Mouse (Mus musculus) natural killer cell, adult 2 months (primary cell): ENCODE measurements around the gene Lrrc52.

ENCODE experiments used
- DNase-seq, 2 experiments: peaks; one replicate each; pipeline ENCODE4 v3.0.0; 2022; ENCODE audit warnings: low spot score in 2 of 2

The Lrrc52 gene

DNA sequence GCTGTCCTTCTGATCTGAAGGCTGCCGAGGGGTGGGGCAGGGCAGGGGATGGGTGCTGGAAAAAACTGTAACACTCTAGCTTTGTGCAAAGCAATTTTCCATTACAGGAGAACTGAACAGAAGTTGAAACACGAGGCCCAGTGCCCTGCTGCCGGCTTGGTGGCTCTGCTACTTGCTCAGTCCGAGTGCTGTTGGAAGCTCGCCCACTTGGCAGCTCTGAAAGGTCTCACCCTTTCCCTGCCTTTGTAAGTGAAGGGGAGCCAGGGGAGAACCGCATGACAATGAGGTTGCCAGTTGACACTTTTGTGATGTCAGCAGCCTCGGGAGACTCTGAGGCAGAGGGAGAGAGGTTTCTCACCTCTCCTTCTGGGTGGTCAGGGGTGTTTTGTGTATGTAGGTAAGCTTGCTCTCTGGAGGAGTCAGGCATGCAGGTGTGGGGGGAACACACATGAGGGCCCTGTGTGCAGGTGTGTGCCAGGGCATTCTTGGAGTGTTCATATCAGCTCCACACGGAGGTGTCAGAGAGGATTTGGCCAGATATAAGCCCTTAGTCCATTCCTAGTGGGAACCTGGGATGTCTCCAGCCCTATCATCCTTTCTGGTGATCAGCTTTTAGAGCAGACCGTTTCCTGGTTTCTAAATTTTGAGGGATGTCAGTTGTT is at the start of gene Lrrc52:
Gene Lrrc52, minus strand, starts transcription at position 16 of the 662 bp plus-strand sequence.
- DNase-seq = no peak

DNA sequence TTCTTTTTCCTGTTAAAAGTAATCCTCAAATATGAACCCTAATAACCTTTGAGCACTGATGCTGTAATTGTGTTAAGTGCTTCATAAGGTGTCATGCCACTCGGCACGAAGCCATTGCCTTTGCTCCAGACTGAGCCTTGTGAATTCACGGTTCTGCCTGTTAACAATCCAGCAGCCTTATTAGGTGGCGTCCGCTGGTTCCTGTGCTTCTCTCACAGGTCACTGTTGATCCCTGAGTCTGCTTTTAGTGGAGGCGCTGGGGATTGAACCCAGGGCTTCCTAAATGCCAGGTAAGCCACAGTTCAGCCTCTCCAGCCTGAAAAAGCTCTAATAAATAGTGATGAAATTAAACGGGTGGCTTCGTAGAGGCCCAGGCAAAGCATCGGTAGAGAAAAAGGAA is 45.0 kb upstream of the Lrrc52 start:
- no peak for DNase-seq

GRCm38 (mm10) chr1:167506048-167506447 is 39.5 kb upstream of the Lrrc52 start:
- DNase-seq = no peak

- no peak for DNase-seq
These were observed 38.8 kb upstream of the Lrrc52 start for GRCm38 (mm10) chr1:167505427-167505826.

DNA sequence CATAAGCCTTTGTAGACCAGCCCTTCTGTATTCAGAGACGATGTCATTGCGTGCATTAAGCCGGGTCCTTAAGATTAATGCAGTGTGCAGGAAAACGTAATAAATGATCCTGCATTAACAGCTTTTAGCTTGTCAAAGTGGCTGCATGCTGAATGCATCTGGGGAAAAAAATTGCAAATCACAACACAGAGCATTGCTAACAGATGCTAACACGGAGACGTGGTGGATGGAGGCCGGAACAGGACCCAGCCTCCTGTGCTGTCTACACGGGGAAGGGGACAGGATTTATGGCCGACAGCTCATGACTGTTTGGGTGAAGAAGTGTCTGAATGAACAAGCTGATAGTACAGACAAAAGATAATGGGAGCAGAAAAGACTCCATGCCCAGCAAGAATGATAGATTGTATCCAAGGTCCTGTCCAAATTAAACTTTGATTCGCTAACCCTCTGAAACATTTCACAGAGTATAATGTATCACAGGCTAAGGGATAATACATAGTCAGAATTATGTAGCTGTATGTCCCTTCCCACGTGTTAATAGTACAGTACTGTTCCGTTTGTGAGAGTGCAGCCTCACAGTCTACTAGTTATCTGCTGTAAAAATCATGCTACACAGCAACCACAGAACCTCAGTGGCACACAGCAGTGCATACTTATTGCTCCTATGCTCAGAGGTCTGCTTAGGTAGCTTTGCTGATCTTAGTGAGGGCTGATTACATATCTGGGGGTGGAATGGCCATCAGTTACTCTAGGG is 32.7 kb upstream of the Lrrc52 start:
- no peak for DNase-seq

GRCm38 (mm10) chr1:167497991-167498390 is 31.4 kb upstream of the Lrrc52 start:
- DNase-seq = no peak

DNA sequence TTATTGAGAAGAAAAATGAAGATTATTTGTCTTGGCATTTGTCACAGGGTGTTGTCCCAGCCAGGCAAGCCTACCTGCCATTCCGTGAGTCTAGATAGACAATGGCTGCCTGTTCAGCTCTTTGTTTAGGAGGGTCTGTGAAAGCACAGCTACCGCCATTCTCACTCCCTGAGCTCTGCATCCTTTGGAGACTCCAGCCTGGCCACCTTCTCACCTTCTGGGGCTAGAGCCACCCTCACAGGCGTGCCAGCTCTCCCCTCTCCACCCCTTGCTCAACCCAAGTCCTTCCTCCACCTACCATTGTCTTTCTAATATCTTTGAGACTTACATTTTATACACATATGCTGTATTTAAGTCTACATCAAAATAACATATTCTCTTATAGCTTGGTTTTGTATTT is 31.0 kb upstream of the Lrrc52 start:
- no peak for DNase-seq

GRCm38 (mm10) chr1:167491501-167491900 is 24.9 kb upstream of the Lrrc52 start:
- DNase-seq = no peak

- no peak for DNase-seq
These were observed 21.4 kb upstream of the Lrrc52 start for GRCm38 (mm10) chr1:167487933-167488332.

GRCm38 (mm10) chr1:167486959-167487680 is 20.5 kb upstream of the Lrrc52 start:
- DNase-seq = peak; percentile 7 to 9

GRCm38 (mm10) chr1:167482863-167483262 is 16.3 kb upstream of the Lrrc52 start:
- DNase-seq = no peak

DNA sequence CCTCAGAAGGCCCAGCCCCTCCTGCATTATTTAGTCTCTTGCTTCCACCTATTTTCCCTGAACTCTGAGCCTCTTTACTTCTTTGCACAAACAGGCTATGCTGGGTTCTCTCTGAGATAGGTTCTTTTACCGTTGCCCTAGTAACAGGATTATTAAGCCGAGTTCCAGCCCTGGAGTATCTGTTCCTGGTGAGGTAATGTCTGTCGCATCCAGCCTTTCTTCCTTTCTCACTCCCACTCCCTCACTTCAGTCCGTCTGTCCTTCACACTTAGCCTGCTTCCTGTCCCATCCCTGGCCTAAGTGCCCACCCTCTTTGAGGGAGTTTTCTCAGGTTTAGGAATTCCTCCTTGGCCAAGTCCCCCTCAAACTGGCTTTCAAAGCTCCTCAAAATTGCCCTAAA is 7.0 kb upstream of the Lrrc52 start:
- no peak for DNase-seq

DNA sequence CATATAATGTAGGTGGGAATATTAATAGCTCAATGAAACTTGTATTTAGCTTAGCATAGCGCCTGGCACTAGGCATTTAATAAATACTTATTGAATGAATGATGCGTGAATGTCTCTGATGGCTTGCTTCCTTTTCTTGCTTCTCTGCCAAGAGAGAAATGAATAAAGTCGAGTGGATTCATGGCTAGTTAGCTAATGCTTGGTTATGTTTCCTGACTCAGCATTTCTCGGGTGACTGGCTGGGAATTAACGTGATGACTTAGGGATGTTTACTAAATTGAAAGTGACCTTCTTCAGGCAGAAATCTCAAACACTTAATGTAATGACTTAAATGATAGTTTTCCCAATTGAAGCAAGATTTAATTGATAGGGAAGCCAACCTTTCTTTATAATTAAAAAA is 1.3 kb upstream of the Lrrc52 start:
- no peak for DNase-seq

- no peak for DNase-seq
These were observed 9.3 kb downstream of the Lrrc52 start for GRCm38 (mm10) chr1:167457311-167457710.

DNA sequence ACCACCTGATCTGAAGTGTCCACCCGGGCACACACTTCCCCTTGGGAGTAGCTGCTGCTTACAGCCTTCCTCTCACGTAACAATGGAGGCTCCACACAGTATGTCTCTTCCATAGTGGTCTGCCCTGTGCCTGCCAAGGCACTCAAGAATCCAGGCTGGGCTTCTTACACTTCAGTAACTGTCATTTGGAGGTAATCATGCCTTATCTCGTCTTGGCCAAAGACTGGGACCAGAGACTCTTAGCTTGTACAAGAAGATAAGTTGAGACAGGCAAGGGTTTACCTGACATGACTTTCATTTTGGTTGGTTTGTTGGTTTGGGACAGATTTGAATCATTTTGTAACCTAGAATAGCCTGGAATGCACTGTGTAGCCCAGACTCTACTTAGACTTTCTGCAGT is 13.5 kb downstream of the Lrrc52 start:
- no peak for DNase-seq

- DNase-seq = no peak
These were observed 14.1 kb downstream of the Lrrc52 start for GRCm38 (mm10) chr1:167452456-167452855.

GRCm38 (mm10) chr1:167448598-167448997 is 18.0 kb downstream of the Lrrc52 start:
- DNase-seq = no peak

- DNase-seq = no peak
These were observed 18.5 kb downstream of the Lrrc52 start for GRCm38 (mm10) chr1:167448088-167448487.

DNA sequence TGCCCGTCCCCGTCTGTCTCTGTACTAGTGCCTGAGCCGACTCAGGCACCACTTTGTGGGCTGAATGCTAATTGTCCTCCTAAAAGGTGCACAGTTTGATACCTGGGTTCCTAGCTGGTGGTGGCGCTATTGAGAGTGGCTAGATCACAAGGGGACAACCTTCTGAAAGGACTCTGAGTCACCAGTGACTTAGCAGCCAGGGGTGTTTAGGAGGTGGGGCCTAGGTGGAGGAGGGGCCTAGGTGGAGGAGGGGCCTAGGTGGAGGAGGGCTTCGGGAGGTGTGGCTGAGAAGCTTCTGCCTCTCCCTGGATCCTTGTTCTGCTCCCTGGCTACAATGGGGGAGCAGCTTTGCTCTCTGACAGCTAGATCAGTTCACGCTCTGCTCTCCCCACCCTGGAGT is 20.1 kb downstream of the Lrrc52 start:
- no peak for DNase-seq

DNA sequence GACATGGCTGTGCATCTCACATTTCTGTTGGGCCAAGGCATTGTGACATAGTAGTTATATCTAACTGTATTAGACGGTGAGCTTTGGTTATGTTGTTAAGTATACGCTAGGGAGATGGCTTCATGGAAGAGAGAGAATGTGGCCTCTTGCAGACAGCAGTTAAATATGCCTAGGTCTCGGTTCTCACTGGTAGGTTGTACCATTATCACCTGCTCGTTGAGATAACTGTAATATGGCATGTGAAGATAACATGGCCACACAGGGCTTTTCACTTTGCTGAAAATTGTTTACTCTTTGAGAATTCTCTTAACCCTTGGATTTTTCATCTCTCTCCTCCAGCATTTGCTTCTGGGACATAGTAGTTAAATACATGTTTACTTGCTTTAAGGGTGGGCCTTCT is 21.4 kb downstream of the Lrrc52 start:
- DNase-seq = no peak

DNA sequence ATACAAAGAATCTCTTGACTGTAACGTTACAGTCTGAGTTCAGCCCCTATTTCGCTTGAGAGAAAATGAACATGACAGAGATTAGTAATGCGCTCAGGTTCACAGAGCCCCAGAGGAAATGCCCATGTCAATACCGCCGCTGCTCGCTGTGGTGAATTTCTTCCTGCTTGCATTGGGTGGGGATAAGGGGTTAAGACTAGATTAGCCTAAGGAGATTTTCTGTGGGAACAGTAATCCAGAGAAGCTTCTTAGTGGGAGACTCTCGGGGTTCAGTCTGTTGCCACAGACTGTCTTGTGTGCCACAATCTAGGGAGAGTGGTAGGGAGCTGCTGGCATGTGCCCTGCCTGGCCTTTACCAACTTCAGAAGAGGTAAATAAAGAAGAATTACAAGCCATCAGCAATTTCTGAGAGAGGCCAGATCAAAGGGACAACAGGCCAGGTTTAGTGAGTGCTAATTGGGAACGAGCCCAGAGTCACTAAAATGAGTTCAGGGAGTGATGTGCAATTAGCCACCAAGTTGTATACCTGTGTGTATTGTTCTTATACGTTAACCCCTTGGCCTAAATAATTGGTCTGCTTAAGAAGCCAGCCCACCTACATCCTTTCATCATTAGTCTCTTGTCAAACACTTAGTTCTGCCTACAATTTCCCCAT is 28.2 kb downstream of the Lrrc52 start:
- no peak for DNase-seq

DNA sequence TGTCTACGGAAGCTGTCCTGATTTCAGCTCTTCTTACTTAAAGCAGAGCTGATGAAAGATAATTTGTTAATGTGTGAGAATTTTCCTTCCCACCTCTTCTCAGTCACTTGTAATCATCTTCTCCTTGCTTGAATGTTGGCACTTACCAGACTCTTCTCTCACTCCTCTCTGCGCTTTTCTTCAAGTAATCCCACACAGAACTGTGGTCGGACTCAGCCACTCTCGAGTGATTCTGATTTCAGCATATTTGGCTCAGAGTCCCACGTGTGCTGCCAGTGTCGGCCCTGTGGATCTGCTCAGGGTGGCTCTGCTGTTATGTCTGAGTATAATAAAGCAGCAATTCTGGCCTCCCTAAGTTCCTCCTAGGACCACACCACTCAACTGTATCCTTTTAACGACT is 29.5 kb downstream of the Lrrc52 start:
- no peak for DNase-seq
